Mouse (Mus musculus): ENCODE data around the gene Rack1.

GRCm38 (mm10) chr11:48816800-48817665, 16.9 kb downstream of the Rack1 start, which contains the start of gene Trim41:
- TF ChIP-seq CTCF (conservative IDR thresholded peaks at IDR 0.05 in 1 of 2, IDR thresholded peaks at IDR 0.05 in 1 of 2; ENCODE audit: low read depth in 2 of 2, low read length in 2 of 2) (no peak), MXI1 (IDR thresholded peaks at IDR 0.05; ENCODE audit: low read depth, low read length) (peak; percentile 85), ETS1 (conservative IDR thresholded peaks at IDR 0.05; ENCODE audit: low read depth, low read length) (no peak; the same call in none of the 2 replicates), IRF4 (IDR thresholded peaks at IDR 0.05; ENCODE audit: low read depth, low read length) (no peak; the same call in none of the 2 replicates), RCOR1 (conservative IDR thresholded peaks at IDR 0.05; ENCODE audit: low read depth, low read length) (peak; percentile 74; the same call in 1 of the 2 replicates), NELFE (IDR thresholded peaks at IDR 0.05; ENCODE audit: low read depth, low read length) (peak; percentile 88), ZNF384 (IDR thresholded peaks at IDR 0.05; ENCODE audit: low read depth, low read length) (no peak), UBTF (IDR thresholded peaks at IDR 0.05; ENCODE audit: low read depth, low read length) (peak; percentile 95; the same call in 1 of the 2 replicates), MAX (IDR thresholded peaks at IDR 0.05; ENCODE audit: low read length) (peak; percentile 75; the same call in 1 of the 2 replicates), EP300 (IDR thresholded peaks at IDR 0.05; ENCODE audit: low read length) (no peak)
